Mouse (Mus musculus) midbrain, embryonic 12.5 days (tissue): ENCODE measurements around the gene Tbc1d14. TPM values are rescaled to one million over a fixed set of nuclear protein-coding genes. Genes with fewer than 3 reads are reported as not detected.

Experiments
- ATAC-seq: fragments of 200-750 bp; cut with Nextera tagmentation; 2 replicates; pipeline ENCODE4 v1.8.0; 2017; ENCODE audit warnings: low read depth, moderate TSS enrichment, moderate library complexity; ENCODE audit not compliant: low FRiP score
- H3K27ac ChIP-seq: fragments of 300-500 bp; sonication (generic); replicated peaks from 2 replicates; pipeline ENCODE4 v1.5.1; 2016; ENCODE audit warnings: mild to moderate bottlenecking
- H3K27me3 ChIP-seq: fragments of 300-500 bp; sonication (generic); 2 replicates; pipeline ENCODE4 v1.6.1; 2016; ENCODE audit warnings: mild to moderate bottlenecking
- H3K36me3 ChIP-seq: fragments of 300-500 bp; sonication (generic); 2 replicates; pipeline ENCODE4 v1.6.1; 2016
- H3K4me1 ChIP-seq: fragments of 300-500 bp; sonication (generic); 2 replicates; pipeline ENCODE4 v1.6.1; 2016
- H3K4me2 ChIP-seq: fragments of 300-500 bp; sonication (generic); replicated peaks from 2 replicates; pipeline ENCODE4 v1.6.1; 2016; ENCODE audit warnings: mild to moderate bottlenecking, moderate library complexity
- H3K4me3 ChIP-seq: fragments of 300-500 bp; sonication (generic); 2 replicates; pipeline ENCODE4 v1.5.1; 2016; ENCODE audit warnings: mild to moderate bottlenecking
- H3K9ac ChIP-seq: fragments of 300-500 bp; sonication (generic); replicated peaks from 2 replicates; pipeline ENCODE4 v1.6.1; 2016; ENCODE audit warnings: mild to moderate bottlenecking, moderate library complexity
- H3K9me3 ChIP-seq: fragments of 300-500 bp; sonication (generic); 2 replicates; pipeline ENCODE4 v1.6.1; 2016; ENCODE audit warnings: mild to moderate bottlenecking
- WGBS: fragments of 180-500 bp; shearing (Covaris S2); methylation state at CpG from one replicate; pipeline ENCODE4 v1.1.7; 2016; 5-methylcytosine and 5-hydroxymethylcytosine counted together
- polyA plus RNA-seq: library from polyadenylated mRNA; unstranded; fragments of >200 nt; fragmentation: Nextera tagmentation; extraction: Ambion mirVana; gene quantifications from 2 replicates; pipeline ENCODE4 v1.2.1, GENCODE M21; 2016

Gene Tbc1d14
- polyA plus RNA-seq, 1 experiment from 2014 or later, result 52.5 TPM

GRCm38 (mm10) chr5:36560490-36560889 lies 32.6 kb downstream of the Tbc1d14 start:
- Histone ChIP-seq H3K4me2 (no peak overlapping the region), H3K4me3 (no peak overlapping the region)

DNA sequence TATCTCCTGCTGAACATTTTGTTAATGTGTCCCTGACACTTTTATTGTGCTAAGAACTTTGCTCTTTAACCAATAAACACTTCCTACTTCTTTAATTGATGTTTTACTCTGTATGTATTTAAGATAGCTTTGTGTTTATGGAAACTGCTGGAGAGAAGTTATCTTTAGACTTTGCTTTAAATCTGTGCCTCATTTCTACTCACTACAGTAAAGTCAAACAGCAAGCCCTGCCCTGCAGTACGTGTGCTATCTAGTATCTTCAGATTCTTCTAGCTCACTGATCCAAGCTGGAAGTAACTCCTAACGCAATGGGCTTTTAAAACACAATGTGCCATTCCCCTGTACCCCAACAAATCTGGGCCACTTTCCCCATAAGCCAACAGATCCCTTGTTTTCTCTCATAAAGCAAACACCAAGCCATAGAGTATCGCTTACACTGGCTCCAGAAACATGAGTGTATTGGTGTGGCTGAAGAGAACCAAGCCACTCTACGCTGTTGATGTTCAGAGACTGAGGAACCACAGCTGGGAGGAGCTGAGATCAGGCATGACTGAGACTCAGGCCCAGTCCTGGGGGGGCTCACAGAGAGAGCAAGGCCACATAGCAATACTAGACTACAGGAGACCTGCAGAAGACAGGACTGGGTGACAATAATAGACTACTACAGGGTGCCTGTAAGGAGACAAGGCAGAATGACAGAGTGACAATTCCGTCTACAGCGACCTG lies 33.4 kb downstream of the Tbc1d14 start:
- H3K4me2 ChIP-seq, result no peak overlapping the region
- H3K27me3 ChIP-seq, result no peaks in the 10 kb centered on the region
- no peak overlapping the region for H3K4me3 ChIP-seq
- ATAC-seq, result no peak
- H3K27ac ChIP-seq, result no peak overlapping the region
- no peaks in the 10 kb centered on the region for H3K9me3 ChIP-seq
- WGBS, result 91% methylated on average over 6 of the region's 6 CpGs
- no peaks in the 10 kb centered on the region for H3K36me3 ChIP-seq
- peaks cover 6% of the 10 kb centered on the region; the same call in 1 of the 2 replicates for H3K4me1 ChIP-seq
- H3K9ac ChIP-seq, result 0 out of 2 replicates have a peak overlapping the region, but pooled peaks have one; percentile 28

More at GRCm38 (mm10) chr5:36560490-36560889, 32.6 kb downstream of the Tbc1d14 start:
- H3K9ac ChIP-seq, result no peak overlapping the region
- ATAC-seq, result no peak
- H3K36me3 ChIP-seq, result no peaks in the 10 kb centered on the region
- H3K27ac ChIP-seq, result no peak overlapping the region
- H3K9me3 ChIP-seq, result no peaks in the 10 kb centered on the region
- 91% methylated on average over 4 of the region's 4 CpGs for WGBS
- H3K4me1 ChIP-seq, result peaks cover 6% of the 10 kb centered on the region; the same call in 1 of the 2 replicates
- no peaks in the 10 kb centered on the region for H3K27me3 ChIP-seq

GRCm38 (mm10) chr5:36559106-36559505 lies 34.0 kb downstream of the Tbc1d14 start:
- ATAC-seq, result no peak
- peaks cover 6% of the 10 kb centered on the region; the same call in 1 of the 2 replicates for H3K4me1 ChIP-seq
- WGBS, result 85% methylated on average over 5 of the region's 5 CpGs

GRCm38 (mm10) chr5:36558526-36558925 lies 34.5 kb downstream of the Tbc1d14 start:
- Histone ChIP-seq H3K4me1 (peaks cover 6% of the 10 kb centered on the region; the same call in 1 of the 2 replicates), H3K9ac (no peak overlapping the region), H3K36me3 (no peaks in the 10 kb centered on the region), H3K4me3 (no peak overlapping the region), H3K9me3 (no peaks in the 10 kb centered on the region), H3K4me2 (no peak overlapping the region), H3K27me3 (no peaks in the 10 kb centered on the region), H3K27ac (no peak overlapping the region)
- ATAC-seq, result no peak
- 90% methylated on average over 2 of the region's 2 CpGs for WGBS

More at GRCm38 (mm10) chr5:36559106-36559505, 34.0 kb downstream of the Tbc1d14 start:
- H3K9me3 ChIP-seq, result no peaks in the 10 kb centered on the region
- no peaks in the 10 kb centered on the region for H3K27me3 ChIP-seq
- H3K9ac ChIP-seq, result no peak overlapping the region
- no peak overlapping the region for H3K4me2 ChIP-seq
- H3K36me3 ChIP-seq, result no peaks in the 10 kb centered on the region
- no peak overlapping the region for H3K4me3 ChIP-seq
- no peak overlapping the region for H3K27ac ChIP-seq

DNA sequence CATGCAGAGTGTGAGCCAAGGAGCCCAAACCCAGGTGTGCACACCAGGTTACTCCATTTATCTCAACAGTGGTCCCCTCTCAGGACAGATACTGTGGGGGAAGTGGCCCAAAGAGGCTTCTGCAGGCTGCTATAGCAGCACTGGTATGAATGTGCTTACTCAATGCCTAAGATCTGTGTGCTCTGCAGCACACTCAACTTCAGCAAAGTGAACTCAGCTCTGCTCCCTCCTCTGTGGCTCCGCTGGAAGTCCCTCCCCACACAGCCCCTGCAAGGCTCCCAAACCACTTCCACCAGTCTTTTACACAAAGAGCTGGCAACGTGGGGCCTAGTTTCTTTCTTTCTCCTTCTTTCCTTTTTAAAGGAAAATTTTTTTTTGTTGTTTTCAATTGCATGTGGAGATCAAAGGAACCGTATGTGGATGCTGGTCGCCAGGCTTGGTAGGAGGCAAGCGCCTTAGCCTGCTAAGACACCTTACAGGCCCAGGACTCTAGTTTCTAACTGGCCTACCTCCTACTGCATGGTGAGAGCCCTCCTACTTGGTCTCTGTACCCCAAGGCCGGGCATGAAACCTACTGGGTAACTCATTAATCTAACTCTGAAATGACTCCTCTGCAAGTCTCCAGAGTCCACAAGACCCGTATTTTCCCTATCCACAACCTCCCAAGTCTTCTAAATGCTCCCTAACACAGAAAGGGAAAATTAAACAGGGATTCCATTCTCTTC lies 35.3 kb downstream of the Tbc1d14 start:
- Histone ChIP-seq H3K27me3 (no peaks in the 10 kb centered on the region), H3K4me2 (no peak overlapping the region), H3K27ac (no peak overlapping the region), H3K9me3 (no peaks in the 10 kb centered on the region), H3K9ac (no peak overlapping the region), H3K36me3 (no peaks in the 10 kb centered on the region), H3K4me3 (no peak overlapping the region), H3K4me1 (peaks cover 6% of the 10 kb centered on the region; the same call in 1 of the 2 replicates)
- ATAC-seq, result no peak
- WGBS, result 47% methylated on average over 7 of the region's 7 CpGs

DNA sequence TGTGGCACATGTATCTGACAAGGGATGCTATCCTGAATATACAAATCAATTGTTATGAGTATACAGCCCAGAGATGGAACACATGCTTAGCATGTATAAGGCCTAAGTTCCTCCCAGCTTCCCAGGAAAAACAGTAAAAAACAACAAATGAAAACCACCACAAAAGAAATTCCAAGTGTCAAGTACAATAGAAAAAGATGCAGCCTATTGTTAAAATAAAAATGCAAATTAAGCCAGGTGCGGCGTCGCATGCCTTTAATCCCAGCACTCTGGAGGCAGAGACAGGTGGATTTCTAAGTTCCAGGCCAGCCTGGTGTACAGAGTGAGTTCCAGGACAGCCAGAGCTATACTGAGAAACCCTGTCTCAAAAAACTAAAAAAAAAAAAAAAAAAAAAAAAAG lies 36.2 kb downstream of the Tbc1d14 start:
- ATAC-seq, result no peak
- H3K4me2 ChIP-seq, result no peak overlapping the region
- no peaks in the 10 kb centered on the region for H3K27me3 ChIP-seq
- H3K9ac ChIP-seq, result no peak overlapping the region
- no peak overlapping the region for H3K4me3 ChIP-seq
- no peaks in the 10 kb centered on the region for H3K9me3 ChIP-seq
- H3K36me3 ChIP-seq, result no peaks in the 10 kb centered on the region
- no peak overlapping the region for H3K27ac ChIP-seq
- H3K4me1 ChIP-seq, result peaks cover 6% of the 10 kb centered on the region; the same call in 1 of the 2 replicates
- 62% methylated on average over 3 of the region's 3 CpGs for WGBS

- H3K4me2 ChIP-seq, result no peak overlapping the region
- no peak overlapping the region for H3K27ac ChIP-seq
- H3K4me3 ChIP-seq, result no peak overlapping the region
- H3K9me3 ChIP-seq, result no peaks in the 10 kb centered on the region
- H3K9ac ChIP-seq, result no peak overlapping the region
- no peak for ATAC-seq
- peaks cover 6% of the 10 kb centered on the region; the same call in 1 of the 2 replicates for H3K4me1 ChIP-seq
- H3K27me3 ChIP-seq, result no peaks in the 10 kb centered on the region
- no peaks in the 10 kb centered on the region for H3K36me3 ChIP-seq
- 70% methylated on average over 4 of the region's 4 CpGs for WGBS
These were observed 36.8 kb downstream of the Tbc1d14 start for GRCm38 (mm10) chr5:36556289-36556688.

DNA sequence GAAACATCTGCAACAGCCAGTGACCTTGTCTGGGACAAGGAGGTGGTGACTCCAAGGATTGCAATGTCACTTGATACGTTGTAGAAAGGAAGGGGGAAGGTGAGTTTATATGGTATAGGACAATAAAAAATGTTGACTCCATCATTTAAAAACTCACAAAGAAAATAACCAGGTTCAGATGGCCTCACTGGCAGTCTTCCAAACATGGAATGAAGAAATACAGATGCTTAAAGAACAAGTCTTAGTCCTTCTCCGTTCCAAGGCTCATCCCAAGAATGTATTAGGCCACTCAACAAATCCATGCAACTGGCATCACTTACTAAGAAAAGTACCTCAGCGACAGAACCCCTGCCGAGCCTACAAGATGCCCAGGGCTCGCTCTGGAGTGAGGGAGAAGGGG lies 38.6 kb downstream of the Tbc1d14 start:
- 81% methylated on average over 5 of the region's 5 CpGs for WGBS
- H3K4me2 ChIP-seq, result no peak overlapping the region
- H3K4me1 ChIP-seq, result peaks cover 6% of the 10 kb centered on the region; the same call in 1 of the 2 replicates
- no peaks in the 10 kb centered on the region for H3K27me3 ChIP-seq
- ATAC-seq, result no peak
- no peak overlapping the region for H3K27ac ChIP-seq
- H3K4me3 ChIP-seq, result no peak overlapping the region
- H3K9ac ChIP-seq, result no peak overlapping the region
- no peaks in the 10 kb centered on the region for H3K36me3 ChIP-seq
- H3K9me3 ChIP-seq, result no peaks in the 10 kb centered on the region

DNA sequence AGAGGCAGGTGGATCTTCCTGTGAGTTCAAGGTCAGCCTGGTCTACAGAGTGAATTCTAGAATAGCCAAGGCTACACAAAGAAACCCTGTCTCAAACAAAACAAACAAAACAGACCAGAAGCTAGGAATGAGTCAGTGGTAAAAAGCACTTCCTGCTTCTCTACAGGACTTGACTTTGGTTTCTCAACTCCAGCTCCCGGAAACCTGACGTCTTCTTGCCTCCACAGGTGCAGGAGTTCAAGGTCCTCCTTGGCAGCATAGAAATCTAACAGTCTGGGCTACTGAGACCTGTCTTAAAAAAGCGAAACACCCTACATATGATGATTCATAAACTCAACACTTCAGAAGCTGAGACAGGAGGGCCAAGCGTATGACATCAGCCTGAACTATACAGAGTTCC lies 39.2 kb downstream of the Tbc1d14 start:
- H3K9me3 ChIP-seq, result no peaks in the 10 kb centered on the region
- H3K9ac ChIP-seq, result no peak overlapping the region
- H3K4me1 ChIP-seq, result peaks cover 6% of the 10 kb centered on the region; the same call in 1 of the 2 replicates
- no peak overlapping the region for H3K4me2 ChIP-seq
- no peak overlapping the region for H3K27ac ChIP-seq
- no peak for ATAC-seq
- no peaks in the 10 kb centered on the region for H3K36me3 ChIP-seq
- WGBS, result 91% methylated on average over 4 of the region's 4 CpGs
- H3K27me3 ChIP-seq, result no peaks in the 10 kb centered on the region
- H3K4me3 ChIP-seq, result no peak overlapping the region

DNA sequence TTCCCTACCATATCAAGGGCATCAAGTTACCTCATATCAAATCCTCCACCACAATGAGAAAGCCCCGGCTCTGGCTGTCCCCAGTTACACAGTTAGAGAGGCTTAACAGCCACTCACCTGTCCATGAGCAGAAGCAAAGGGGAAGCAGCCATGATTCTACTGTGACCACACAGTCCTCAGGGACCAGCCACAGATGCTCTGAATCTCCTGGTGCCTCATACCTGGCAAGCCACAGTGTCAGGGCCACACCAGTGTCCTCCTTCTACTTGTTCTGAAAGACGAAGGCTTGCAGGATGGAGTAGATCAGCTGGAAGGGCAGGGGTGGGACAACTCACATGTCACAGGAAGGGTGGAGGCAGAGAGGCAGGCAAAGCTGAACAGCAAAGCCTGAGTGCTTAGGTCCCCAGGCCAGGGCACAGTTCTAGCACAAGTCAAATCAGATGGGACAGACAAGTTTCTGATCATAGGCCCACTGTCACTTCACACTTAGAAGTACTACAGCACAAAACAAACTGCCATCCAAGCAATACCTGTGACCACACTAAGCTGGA lies 39.9 kb downstream of the Tbc1d14 start:
- ATAC-seq, result no peak

DNA sequence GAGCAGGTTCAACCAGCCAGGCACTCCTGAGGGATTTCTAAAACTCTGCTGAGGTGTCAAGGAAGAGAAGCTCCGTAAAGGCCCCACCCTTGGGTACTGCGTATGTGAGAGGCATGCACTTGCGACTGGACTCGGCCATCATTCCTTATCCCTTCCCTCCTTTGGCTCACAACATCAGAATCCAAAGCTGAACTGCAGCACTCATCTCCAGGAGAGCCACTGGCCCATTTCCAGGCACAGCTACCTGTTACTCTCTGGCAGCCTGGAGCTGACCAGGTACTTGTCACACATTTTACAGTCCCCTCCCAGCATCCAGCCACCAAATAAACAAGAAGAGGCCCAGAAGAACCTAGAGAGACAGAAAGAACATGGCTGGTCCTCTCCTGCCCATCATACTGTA lies 40.7 kb downstream of the Tbc1d14 start:
- Histone ChIP-seq H3K27me3 (no peaks in the 10 kb centered on the region), H3K9me3 (no peaks in the 10 kb centered on the region), H3K36me3 (no peaks in the 10 kb centered on the region), H3K27ac (no peak overlapping the region), H3K4me1 (peaks cover 2% of the 10 kb centered on the region; the same call in 1 of the 2 replicates), H3K4me2 (no peak overlapping the region), H3K4me3 (no peak overlapping the region), H3K9ac (no peak overlapping the region)
- 96% methylated on average over 4 of the region's 4 CpGs for WGBS
- no peak for ATAC-seq

More for the DNA sequence above, 39.9 kb downstream of the Tbc1d14 start:
- H3K4me2 ChIP-seq, result no peak overlapping the region
- H3K27me3 ChIP-seq, result no peaks in the 10 kb centered on the region
- 67% methylated on average over 2 of the region's 2 CpGs for WGBS
- H3K9me3 ChIP-seq, result no peaks in the 10 kb centered on the region
- no peak overlapping the region for H3K9ac ChIP-seq
- H3K27ac ChIP-seq, result no peak overlapping the region
- peaks cover 6% of the 10 kb centered on the region; the same call in 1 of the 2 replicates for H3K4me1 ChIP-seq
- H3K36me3 ChIP-seq, result no peaks in the 10 kb centered on the region
- H3K4me3 ChIP-seq, result no peak overlapping the region

GRCm38 (mm10) chr5:36549243-36549642 lies 43.8 kb downstream of the Tbc1d14 start:
- Histone ChIP-seq H3K9ac (no peak overlapping the region), H3K36me3 (no peaks in the 10 kb centered on the region)
- 58% methylated on average over 6 of the region's 6 CpGs for WGBS

More at GRCm38 (mm10) chr5:36549243-36549642, 43.8 kb downstream of the Tbc1d14 start:
- no peak overlapping the region for H3K4me3 ChIP-seq
- peaks cover 7% of the 10 kb centered on the region; the same call in 1 of the 2 replicates for H3K4me1 ChIP-seq
- no peak overlapping the region for H3K4me2 ChIP-seq
- H3K9me3 ChIP-seq, result no peaks in the 10 kb centered on the region
- no peaks in the 10 kb centered on the region for H3K27me3 ChIP-seq
- no peak overlapping the region for H3K27ac ChIP-seq
- ATAC-seq, result no peak
